Mouse (Mus musculus) adipocyte (in vitro differentiated cells): Measurements from ENCODE around the gene P2rx7.

Experiments
- DNase-seq: peaks from one replicate; pipeline ENCODE4 v3.0.0-alpha.2; 2016; ENCODE audit warnings: low spot score

P2rx7 gene

DNA sequence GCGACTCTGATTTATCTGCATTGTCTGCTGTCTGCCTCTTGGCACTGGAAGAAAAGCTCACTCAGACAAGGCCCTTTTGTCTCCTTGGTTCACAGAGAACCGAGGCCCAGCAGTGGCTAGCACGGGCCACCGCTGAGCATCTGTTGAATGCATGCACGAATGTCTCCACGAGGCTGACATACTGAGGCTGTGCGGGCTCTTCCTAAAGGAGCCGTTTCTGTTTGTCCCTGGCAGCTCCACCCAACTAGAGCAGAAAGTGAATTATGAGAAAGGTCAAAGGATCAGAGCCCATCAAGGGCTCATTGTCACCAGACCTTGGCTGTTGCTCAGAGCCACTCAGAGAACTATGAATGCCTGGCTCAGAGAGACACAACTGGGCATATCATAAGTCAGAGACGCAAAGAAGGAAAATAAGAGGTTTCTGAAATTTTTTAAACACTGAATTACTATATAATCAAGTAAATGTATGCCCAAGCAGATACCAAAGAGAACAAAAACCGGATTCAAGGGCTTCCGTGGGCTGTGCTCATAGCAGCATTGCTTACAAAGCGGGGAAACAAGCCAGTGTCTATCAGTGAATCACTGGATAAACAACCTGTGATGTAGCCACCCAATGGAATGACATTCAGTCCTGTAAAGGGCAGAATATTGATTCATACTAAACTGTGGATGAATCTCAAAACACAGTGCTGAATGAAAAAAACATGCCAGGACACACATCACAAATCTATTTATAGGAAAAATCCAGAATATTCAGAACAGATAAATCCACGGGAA lies 49.9 kb downstream of the P2rx7 start:
- DNase-seq = no peak

DNA sequence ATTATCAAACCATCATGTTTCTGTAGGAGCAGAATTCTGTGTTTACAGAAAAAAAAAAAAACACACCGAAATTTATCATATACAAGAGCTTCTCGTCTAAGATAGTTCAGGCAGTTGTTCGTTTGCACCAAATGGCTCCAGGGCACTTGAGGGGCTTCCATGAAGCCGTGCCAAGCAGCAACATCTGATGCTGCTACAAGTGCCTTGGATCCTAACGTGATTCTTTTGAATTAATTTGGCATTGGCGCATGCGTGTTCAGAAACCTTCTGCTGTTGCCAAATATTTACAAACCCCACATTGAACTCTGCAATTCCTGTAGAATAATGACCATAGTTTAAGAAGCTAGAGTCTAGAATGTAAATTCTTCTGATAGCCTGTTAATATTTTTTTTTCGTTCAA lies 51.8 kb downstream of the P2rx7 start:
- DNase-seq = no peak

DNA sequence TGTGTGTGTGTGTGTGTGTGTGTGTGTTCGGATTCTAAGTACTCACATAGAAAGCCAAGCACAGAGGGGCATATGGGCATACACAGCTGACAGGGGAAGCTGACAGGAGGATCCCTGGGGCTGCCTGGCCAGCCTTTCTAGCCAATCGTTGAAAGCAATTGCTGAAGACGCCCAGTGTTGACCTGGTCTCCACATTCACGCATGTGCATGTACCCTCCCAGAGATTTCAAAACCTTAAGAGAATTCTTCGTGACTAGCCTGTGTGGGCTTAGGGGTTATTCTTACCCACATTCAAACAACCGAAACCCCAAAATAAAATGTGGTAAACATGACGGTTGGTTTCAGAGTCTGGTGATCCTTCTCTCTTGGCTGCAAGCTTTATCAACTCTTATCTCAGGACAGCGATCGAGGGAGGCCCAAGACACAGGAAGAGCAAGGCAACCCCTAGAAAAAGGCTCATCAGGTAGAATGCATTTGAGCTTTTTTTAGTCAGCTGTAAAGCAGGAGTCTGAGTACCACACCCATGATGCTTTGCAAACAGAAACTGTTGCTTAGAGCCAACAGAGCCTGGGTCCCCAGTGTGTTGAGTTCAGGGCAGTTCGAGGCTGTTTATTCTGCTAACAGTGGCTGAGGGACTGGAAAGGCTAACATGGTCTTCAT lies 54.5 kb downstream of the P2rx7 start:
- DNase-seq = no peak

DNA sequence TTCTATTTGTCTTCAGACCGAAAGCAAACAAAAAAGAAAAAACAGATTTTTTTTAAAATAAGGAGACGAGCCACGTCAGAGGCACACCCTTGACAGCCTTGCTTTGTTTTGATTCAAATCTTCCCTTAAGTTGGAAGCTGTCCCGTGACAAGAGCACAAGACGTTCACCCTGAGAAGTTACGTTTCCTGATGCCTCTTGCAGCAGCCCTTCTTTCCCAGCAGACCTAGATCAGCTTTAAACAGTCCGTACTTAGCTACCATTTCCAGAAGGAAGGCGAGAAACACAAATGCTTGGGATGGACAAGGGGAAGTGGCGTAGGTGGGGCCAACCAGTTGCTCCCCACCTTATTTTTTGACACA lies 55.0 kb downstream of the P2rx7 start:
- DNase-seq = no peak

DNA sequence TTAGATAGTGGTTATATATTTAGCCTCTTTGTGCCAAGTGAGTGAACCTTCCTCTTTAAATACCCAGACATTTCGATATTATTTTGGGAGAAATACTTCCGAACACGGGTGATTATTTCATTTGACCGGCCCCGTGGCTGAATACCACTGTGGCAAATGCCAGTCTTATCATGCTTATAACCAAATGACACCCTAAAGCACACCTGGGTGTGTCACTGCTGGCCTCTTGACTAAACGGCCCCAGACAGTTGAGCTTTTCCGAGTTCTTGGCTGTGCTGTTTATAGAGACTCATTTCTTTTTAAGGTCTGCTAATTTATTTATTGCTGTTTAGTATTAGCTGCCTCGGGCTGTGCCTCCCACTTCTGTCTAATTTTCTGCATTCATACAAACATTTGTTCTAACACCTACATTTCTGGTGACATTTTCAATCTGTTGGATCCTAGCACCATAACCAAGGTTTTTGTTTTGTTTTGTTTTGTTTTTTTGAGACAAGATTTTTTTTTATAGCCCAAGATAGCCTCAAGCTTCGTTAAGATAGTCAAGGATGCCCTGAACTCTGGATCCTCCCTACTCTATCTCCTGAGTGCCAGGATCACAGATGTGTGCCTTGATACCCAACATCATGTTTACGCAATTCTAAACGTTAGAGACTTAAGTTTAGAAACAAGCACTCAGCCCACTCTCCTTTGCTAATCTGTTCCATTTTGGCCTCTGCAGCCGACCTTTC lies 56.6 kb downstream of the P2rx7 start:
- DNase-seq = no peak

DNA sequence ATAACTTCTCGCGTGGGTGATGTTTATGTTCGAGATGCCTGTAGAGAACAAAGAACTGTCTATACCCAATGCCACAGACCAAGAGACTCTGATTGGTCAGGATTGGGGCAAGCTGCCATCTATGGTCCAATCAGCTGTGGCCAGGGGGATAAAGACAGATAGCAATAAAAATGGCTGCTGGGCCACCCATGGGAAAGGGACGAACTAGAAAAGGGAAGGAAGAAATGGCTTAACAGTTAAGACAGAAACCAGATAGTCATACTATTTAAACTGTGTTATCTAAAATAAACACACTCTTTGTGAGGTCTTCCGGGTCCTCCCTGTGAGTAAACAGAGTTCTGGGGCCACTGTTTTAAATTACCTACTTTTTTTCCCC lies 57.1 kb downstream of the P2rx7 start:
- DNase-seq = no peak

DNA sequence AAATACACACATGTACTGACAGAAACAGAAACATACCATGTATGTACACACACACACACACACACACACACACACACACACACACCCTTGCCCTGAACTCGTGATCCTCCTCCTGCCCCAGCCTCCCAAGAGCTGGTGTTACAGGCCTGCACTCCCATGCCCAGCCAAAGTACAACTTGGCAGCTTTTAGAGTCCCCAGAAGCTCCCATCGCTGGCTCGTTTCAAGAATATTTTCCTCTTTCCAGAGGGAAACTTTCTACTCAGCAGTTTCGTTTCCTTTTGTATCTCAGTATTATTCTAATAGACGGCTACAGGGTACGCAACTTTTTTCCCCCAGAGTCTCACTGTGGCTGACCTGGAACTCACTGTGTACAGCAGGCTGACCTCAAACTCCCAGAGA lies 58.4 kb downstream of the P2rx7 start:
- DNase-seq = peak; percentile 29

DNA sequence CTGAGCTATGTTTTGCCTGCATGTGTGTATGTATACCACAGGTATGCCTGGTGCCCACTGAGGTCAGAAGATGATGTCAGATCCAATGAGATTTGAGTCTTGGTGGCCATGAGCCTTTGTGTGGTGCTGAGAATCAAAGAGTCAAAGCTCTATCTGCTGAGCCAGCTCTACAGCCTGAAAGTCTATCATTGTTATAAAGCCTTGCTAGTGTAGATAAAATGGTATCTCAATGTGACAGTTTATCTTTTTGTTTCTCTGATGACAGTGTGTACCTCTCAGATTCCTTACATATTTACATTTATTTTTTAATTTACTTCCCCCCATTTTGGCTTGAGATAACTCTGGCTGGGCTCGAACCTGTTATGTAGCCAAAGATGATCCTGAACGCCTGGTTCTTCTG lies 59.9 kb downstream of the P2rx7 start:
- no peak for DNase-seq

DNA sequence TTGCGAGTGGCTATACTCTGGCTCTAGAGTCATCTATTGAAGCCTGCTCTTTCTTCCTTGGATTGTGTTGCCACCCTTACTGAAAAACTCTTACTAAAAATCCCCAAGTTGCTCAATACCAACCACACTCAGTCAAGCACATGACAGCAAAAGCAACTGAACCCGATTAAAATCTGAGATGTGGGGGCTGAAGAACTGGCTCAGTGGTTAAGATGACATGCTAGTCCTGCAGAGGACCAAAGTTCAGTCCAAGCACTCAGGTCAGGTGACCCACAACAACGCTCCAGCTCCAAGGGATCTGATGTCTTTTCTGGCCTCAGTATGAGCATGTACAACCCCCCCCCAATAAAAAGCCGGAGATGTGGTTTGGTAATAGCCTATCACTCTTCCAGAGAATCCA lies 60.9 kb downstream of the P2rx7 start:
- DNase-seq = peak; percentile 44

DNA sequence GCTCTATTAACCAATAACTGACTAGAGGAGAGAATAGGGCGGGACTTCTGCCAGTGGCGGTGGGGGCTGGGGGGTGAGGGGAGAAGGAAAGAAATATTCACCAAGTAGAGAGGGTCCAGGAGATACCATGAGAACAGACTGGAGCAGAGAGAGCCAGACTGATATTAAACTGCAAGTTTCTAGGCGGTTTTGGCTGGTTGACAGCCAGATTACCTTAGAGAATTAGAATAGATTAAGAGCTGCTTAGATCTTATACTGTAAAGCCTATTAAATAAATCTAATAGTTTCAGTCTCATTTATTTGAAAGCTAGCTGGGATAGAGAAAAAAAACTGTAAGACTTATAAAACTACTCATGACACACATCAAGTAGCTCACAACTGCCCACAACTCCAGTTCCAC lies 61.5 kb downstream of the P2rx7 start:
- no peak for DNase-seq

DNA sequence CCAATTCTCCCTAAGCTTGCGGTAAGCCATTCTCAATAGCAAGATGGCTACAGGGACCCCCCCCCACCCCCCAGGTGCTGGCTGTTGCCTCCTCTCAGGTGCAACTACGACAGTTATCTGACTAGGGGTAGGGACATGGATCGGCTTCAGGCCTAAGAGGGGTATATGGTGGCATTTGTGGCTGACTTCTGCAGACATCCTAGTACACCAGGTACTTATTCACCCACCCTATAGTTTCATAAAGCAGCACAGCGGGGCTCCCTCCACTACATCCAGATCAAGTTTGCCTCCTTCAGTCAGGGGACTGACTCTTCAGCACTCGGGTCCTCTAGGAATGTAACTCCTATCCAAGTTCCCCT lies 63.2 kb downstream of the P2rx7 start:
- DNase-seq = no peak

DNA sequence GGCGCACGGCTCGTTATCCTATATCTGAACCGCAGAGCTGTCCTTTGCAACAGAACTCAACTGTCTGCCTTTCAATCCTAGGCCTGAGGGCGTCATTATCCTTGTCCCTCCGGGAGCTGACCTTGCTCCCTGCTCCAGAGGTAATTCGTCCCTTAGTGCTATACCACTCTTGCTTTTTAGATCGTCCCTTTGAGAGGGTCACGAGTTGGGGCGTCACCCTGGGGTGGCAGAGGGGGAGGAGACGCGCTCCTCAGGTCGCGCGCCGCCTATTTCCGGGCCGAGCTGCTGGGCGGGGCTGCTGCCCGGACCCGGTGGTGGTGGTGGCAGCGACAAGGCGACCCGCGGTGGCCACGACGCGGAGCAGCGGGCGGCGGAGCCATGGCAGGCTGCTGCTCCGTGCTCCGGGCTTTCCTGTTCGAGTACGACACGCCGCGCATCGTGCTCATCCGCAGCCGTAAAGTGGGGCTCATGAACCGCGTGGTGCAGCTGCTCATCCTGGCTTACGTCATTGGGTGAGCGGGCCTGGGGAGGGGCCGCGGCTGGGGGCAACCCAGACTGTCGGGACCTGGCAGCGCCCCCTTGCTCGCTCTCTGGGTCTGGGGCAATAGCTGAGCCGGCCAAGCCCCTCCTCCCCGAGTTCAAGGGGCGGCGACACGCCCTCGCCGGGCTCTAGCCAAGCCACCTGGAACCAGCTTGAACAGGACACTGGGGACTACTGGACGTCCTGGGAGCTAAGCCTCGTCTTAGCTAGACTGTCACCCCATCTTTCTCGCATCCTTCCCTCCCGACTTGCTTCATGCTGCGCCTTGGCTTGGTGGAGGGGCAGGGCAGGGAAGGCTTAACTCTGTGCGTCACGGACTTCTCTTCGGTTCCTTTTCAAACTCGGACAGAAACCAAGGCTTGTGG lies 63.8 kb downstream of the P2rx7 start, which contains the start of gene P2rx4:
Gene P2rx4 (plus strand): TSS at position 269 of the 906 bp plus-strand sequence.
- DNase-seq = peak; percentile 78

DNA sequence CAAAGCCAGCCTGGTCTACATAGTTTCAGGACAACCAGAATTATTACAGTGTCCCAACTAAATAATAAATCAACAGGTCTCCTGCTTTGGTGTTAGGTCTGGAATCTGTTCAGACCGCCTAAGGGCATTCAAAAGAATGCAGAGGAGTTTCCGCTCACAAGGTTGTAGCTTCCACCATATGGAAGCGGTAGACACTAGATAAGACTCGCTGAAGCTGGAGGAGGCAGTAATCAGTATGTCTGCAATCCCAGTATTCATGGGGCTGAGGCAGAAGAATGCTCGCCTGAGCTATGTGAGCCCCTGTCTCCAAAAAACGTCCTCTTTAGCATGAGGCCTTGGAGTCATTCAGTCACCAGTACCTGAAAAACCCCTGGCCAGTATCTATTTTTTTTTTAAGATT lies 65.1 kb downstream of the P2rx7 start:
- no peak for DNase-seq

DNA sequence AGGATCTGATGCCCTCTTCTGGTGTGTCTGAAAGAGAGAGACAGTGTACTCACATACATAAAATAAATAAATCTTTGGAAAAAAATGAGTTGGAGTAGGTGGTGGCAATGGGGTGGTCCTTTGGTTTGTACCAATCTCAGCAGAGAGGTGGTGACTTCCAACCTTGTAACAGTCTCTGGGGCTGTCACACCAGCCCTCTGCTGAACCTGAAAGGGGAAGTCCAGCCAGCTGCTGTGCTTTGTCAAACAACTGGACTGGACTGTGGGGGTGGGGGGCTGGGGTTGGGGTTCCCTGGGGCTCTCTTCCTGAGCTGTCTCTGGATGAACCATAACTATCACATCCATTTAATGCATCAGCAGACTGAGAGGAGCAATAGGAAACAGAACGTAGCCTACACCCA lies 72.0 kb downstream of the P2rx7 start:
- no peak for DNase-seq

DNA sequence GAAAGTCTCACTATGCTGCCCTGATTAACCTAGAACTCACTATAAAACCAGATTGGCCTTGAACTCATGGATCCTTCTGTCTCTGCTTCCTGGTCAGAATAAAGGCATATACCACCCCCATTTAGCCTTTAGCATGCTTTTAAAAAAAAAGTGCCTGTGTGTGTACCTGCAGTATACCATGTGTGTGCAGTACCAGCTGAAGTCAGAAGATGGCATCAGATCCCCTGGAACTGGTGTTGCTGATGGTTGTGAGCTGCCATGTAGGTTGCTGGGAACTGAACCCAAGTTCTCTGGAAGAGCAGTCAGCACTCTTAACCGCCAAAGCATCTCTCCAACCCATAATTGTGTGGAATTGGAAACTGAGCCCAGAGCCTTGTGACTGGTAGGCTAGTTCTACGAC lies 73.1 kb downstream of the P2rx7 start:
- no peak for DNase-seq

DNA sequence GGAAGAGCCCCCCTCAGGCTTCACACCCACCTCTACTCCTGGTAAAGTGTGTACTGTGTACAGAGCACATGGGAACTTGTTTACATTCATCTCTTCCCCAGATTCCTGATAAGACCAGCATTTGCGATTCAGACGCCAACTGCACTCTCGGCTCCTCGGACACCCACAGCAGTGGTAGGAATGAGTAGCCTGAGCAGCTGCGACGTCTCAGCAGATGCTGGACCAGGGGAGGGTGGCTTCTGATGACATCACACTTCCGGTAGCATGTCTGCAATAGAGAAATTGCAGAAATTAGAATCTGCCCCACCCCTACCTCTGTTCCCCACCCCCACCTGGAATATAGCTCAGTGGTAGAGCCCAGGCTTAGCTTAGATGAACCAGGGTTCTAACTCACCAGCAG lies 74.7 kb downstream of the P2rx7 start:
- DNase-seq = no peak

DNA sequence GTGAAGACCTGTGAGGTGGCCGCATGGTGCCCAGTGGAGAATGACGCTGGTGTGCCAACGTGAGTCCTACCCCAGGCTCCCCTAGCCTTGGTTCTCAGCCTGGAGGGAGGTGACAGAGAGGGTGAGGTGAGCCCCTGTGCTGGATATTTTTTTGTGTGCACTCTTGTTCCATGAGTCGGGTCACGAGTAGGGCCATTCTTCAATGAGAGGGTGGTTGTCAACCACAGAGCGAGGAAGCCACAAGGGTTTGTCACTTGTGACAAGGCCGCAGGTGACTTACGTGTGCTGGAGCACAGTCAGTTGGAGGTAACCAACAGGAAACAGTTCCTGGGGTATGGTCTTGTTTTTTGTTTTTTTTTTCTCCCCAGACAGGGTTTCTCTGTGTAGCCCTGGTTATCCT lies 75.5 kb downstream of the P2rx7 start:
- no peak for DNase-seq

DNA sequence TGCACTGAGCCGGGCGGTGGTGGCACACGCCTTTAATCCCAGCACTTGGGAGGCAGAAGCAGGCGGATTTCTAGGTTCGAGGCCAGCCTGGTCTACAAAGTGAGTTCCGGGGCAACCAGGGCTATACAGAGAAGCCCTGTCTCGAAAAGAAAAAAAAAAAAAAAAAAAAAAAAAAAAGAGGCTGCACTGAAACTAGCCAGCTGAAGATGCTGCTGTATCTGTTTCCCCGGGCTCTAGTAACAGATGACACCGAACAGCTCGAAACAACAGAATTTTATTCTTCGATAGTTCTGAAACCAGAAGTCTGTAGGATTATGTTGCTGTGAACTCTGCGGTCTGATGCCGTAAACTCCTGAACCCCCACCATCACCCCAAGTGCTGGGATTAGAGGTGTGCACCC lies 81.7 kb downstream of the P2rx7 start:
- DNase-seq = no peak

DNA sequence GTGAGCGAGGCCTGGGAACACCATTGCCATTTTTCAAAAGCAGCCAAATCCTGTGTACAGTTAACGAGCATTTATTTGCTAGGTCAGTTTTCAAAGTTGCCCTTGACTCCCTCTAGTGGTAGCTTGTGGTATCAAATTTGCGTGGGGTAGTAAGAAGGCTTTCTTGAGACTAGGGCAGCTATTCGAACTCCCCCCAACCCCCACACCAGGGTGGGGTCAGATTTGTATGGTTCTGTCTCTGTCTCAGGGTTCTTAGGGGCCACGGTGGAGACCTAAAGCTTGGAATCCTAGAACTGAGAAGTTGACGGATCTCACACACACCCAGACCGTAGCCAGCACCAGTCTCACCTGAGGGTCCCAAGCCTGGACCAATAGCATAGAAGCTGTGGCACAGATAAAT lies 82.4 kb downstream of the P2rx7 start:
- peak; percentile 80 for DNase-seq

DNA sequence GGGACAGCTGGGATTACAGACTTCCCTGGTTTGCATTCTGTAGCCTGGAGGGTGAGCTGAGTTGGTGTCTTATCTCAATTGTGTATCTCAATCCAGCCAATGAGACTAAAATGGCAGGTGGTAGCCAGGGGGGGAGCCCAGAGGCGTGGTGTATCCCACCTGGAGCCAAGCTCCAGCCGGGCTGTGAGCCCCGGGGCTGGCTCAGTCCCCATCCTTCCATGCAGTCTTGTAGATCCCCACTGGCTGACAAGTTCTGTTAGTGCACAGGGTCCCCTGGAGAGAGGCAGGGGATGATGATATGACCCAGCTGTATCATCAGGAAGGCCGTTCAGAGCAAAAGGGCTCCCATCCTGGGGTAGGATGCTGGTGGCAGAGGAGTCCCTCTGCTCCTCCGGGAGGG lies 82.9 kb downstream of the P2rx7 start:
- DNase-seq = no peak

DNA sequence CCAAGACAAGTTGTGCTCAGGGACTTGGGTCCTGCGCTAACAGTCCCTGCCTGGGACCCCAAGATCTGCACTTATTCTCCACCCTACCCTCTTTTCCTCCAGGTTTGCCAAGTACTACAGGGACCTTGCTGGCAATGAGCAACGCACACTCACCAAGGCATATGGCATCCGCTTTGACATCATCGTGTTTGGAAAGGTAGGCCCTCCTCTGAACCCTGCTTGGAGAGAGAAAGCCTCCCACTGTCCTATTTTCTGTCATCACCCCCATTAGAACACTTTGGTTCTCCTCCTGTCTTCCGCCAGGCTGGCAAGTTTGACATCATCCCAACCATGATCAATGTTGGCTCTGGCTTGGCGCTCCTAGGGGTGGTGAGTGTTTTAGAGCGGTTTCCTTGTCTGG lies 83.4 kb downstream of the P2rx7 start:
- no peak for DNase-seq

DNA sequence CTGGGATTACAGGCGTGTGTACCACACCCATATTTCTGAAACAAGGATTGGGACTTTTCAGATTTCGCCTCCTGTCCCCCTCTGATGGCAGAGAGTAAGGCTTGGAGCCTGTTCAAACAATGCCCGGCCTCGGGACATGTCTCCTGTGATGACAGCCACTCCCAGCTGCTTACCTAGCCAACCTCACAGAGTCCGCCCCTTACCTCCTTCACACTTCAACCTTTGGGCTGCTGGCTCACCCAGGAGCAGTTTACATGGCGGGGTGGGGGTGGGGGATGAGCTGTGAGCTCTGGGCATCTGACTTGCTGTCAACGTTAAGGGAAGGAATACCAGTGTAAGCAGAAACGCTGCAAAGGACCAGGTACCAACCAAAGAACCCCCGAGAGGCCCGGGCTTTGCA lies 87.1 kb downstream of the P2rx7 start:
- DNase-seq = no peak
